Mouse (Mus musculus) lung, postnatal 36 days (tissue): ENCODE data around the gene Dip2b.

ENCODE experiments used
- DNase-seq: peaks from one replicate; pipeline ENCODE4 v3.0.0; 2022; ENCODE audit warnings: mixed read lengths

Gene Dip2b

GRCm38 (mm10) chr15:100052726-100053125, 14.3 kb downstream of the Dip2b start:
- no peak for DNase-seq

GRCm38 (mm10) chr15:100056397-100056908, 18.0 kb downstream of the Dip2b start:
- DNase-seq, result no peak

GRCm38 (mm10) chr15:100057698-100058097, 19.2 kb downstream of the Dip2b start:
- DNase-seq, result no peak

- no peak for DNase-seq
Observed at GRCm38 (mm10) chr15:100058143-100058542, 19.7 kb downstream of the Dip2b start.

GRCm38 (mm10) chr15:100058912-100059311, 20.4 kb downstream of the Dip2b start:
- DNase-seq, result no peak

GRCm38 (mm10) chr15:100059626-100060311, 21.3 kb downstream of the Dip2b start:
- DNase-seq, result no peak

- DNase-seq, result no peak
Observed at GRCm38 (mm10) chr15:100060513-100061140, 22.2 kb downstream of the Dip2b start.

GRCm38 (mm10) chr15:100061377-100061776, 22.9 kb downstream of the Dip2b start:
- no peak for DNase-seq

GRCm38 (mm10) chr15:100063229-100063773, 24.8 kb downstream of the Dip2b start:
- no peak for DNase-seq

GRCm38 (mm10) chr15:100066702-100067101, 28.2 kb downstream of the Dip2b start:
- no peak for DNase-seq

GRCm38 (mm10) chr15:100069101-100069500, 30.6 kb downstream of the Dip2b start:
- DNase-seq, result no peak

GRCm38 (mm10) chr15:100070021-100070420, 31.6 kb downstream of the Dip2b start:
- DNase-seq, result no peak

GRCm38 (mm10) chr15:100071819-100072218, 33.4 kb downstream of the Dip2b start:
- DNase-seq, result peak; percentile 73

- DNase-seq, result no peak
Observed at GRCm38 (mm10) chr15:100073696-100074453, 35.4 kb downstream of the Dip2b start.

- no peak for DNase-seq
Observed at GRCm38 (mm10) chr15:100074754-100075153, 36.3 kb downstream of the Dip2b start.

GRCm38 (mm10) chr15:100076362-100076761, 37.9 kb downstream of the Dip2b start:
- DNase-seq, result no peak

GRCm38 (mm10) chr15:100080833-100081477, 42.5 kb downstream of the Dip2b start:
- no peak for DNase-seq

GRCm38 (mm10) chr15:100081478-100081998, 43.1 kb downstream of the Dip2b start:
- no peak for DNase-seq

GRCm38 (mm10) chr15:100082052-100082451, 43.6 kb downstream of the Dip2b start:
- DNase-seq, result no peak

- no peak for DNase-seq
Observed at GRCm38 (mm10) chr15:100082733-100083132, 44.3 kb downstream of the Dip2b start.

GRCm38 (mm10) chr15:100083882-100084281, 45.4 kb downstream of the Dip2b start:
- DNase-seq, result peak; percentile 62

GRCm38 (mm10) chr15:100084882-100085281, 46.4 kb downstream of the Dip2b start:
- DNase-seq, result no peak
